Mouse (Mus musculus) embryonic fibroblast, embryonic 13.5 days (primary cell): Measurements from ENCODE around the gene Slc3a1.

Experiments used
- CTCF ChIP-seq: IDR thresholded peaks from 2 replicates; pipeline ENCODE4 v1.5.1; 2011; ENCODE audit warnings: mild to moderate bottlenecking, control low read depth, low read length, moderate library complexity, borderline replicate concordance; ENCODE audit not compliant: insufficient read depth
- POLR2A ChIP-seq: IDR thresholded peaks from 2 replicates; pipeline ENCODE4 v1.6.1; 2011; ENCODE audit warnings: low read depth, mild to moderate bottlenecking, control low read depth, low read length, moderate library complexity

- TF ChIP-seq POLR2A (no peak), CTCF (no peak)
Measured at GRCm38 (mm10) chr17:85113441-85113840, 85.3 kb downstream of the Slc3a1 start.
